Mouse (Mus musculus) CH12.LX (cell line): ENCODE results near the gene Fam135a. TPM values are rescaled to one million over a fixed set of nuclear protein-coding genes. Genes with fewer than 3 reads are reported as not detected.
A peak's percentile ranks its signal among the peaks of the same experiment; 100 is the strongest.

Experiments
- DNase-seq: peaks from one replicate; pipeline ENCODE4 v3.0.0-alpha.2; 2013; ENCODE audit errors: extremely low read depth
- H3K27ac ChIP-seq: 2 replicates; pipeline ENCODE4 v1.5.1; 2012; ENCODE audit warnings: low read depth, mild to moderate bottlenecking, control low read depth, moderate library complexity; ENCODE audit not compliant: insufficient read depth
- H3K27me3 ChIP-seq: replicated peaks from 2 replicates; pipeline ENCODE3; 2012; ENCODE audit warnings: inconsistent platforms
- H3K36me3 ChIP-seq, 2 experiments: replicated peaks in 1 of 2; 2 replicates each; pipeline versions ENCODE3 to v1.6.1; 2012; ENCODE audit warnings: inconsistent platforms in 1 of 2, low read length in 1 of 2, mild to moderate bottlenecking in 1 of 2, mixed read lengths in 1 of 2, moderate library complexity in 1 of 2; ENCODE audit not compliant: control insufficient read depth in 1 of 2, insufficient read depth in 1 of 2
- H3K4me1 ChIP-seq, 2 experiments: 2 replicates each; pipeline ENCODE4 v1.6.1; 2012; ENCODE audit warnings: inconsistent platforms in 1 of 2, moderate library complexity in 1 of 2; ENCODE audit not compliant: insufficient read depth in 2 of 2, control insufficient read depth in 1 of 2
- H3K4me2 ChIP-seq: 2 replicates; pipeline ENCODE4 v1.6.1; 2012; ENCODE audit warnings: low read depth, mild to moderate bottlenecking, control low read depth; ENCODE audit not compliant: poor library complexity, insufficient read depth, severe bottlenecking
- H3K4me3 ChIP-seq, 3 experiments: fragments of 150-350 bp in 1 of 3; sonication (generic) in 1 of 3; replicated peaks in 1 of 3; 2 replicates each; pipeline versions ENCODE3 to v1.5.1; 2011 to 2012; ENCODE audit warnings: low read depth in 2 of 3, low read length in 2 of 3, mild to moderate bottlenecking in 2 of 3, moderate library complexity in 2 of 3, control low read depth in 1 of 3, improper control_type of control experiment in 1 of 3, inconsistent platforms in 1 of 3, mixed read lengths in 1 of 3; ENCODE audit not compliant: poor library complexity in 1 of 3
- H3K79me2 ChIP-seq: replicated peaks from 2 replicates; pipeline ENCODE4 v1.6.1; 2012; ENCODE audit warnings: mild to moderate bottlenecking, moderate library complexity; ENCODE audit not compliant: control insufficient read depth, poor library complexity, insufficient read depth, severe bottlenecking; ENCODE audit errors: extremely low read depth
- H3K9ac ChIP-seq: 2 replicates; pipeline ENCODE4 v1.6.1; 2012; ENCODE audit warnings: low read depth, mild to moderate bottlenecking, control low read depth, moderate library complexity; ENCODE audit not compliant: insufficient read depth
- H3K9me3 ChIP-seq: replicated peaks from 2 replicates; pipeline ENCODE3; 2012; ENCODE audit warnings: low read length, inconsistent platforms, mixed read lengths
- CTCF ChIP-seq, 2 experiments: IDR thresholded peaks in 1 of 2; conservative IDR thresholded peaks in 1 of 2; 2 replicates each; pipeline ENCODE4 v1.5.1; 2011 to 2012; ENCODE audit warnings: low read depth in 2 of 2, low read length in 2 of 2, improper control_type of control experiment in 1 of 2, inconsistent platforms in 1 of 2, mild to moderate bottlenecking in 1 of 2, moderate library complexity in 1 of 2
- ELF1 ChIP-seq: IDR thresholded peaks from 2 replicates; pipeline ENCODE4 v1.6.1; 2014; ENCODE audit warnings: low read depth, mild to moderate bottlenecking, inconsistent platforms, low read length, improper control_type of control experiment
- EP300 ChIP-seq: IDR thresholded peaks from 2 replicates; pipeline ENCODE4 v1.6.1; 2011; ENCODE audit warnings: low read length, improper control_type of control experiment
- IRF4 ChIP-seq: IDR thresholded peaks from 2 replicates; pipeline ENCODE4 v1.6.1; 2014; ENCODE audit warnings: low read depth, mild to moderate bottlenecking, inconsistent platforms, low read length, improper control_type of control experiment
- JUND ChIP-seq: conservative IDR thresholded peaks from 2 replicates; pipeline ENCODE4 v1.6.1; 2011; ENCODE audit warnings: low read depth, low read length, improper control_type of control experiment
- MAZ ChIP-seq: IDR thresholded peaks from 2 replicates; pipeline ENCODE4 v1.6.1; 2012; ENCODE audit warnings: low read depth, mild to moderate bottlenecking, inconsistent platforms, low read length, improper control_type of control experiment, moderate library complexity
- MEF2A ChIP-seq: IDR thresholded peaks from 2 replicates; pipeline ENCODE4 v1.6.1; 2014; ENCODE audit warnings: low read depth, mild to moderate bottlenecking, inconsistent platforms, low read length, improper control_type of control experiment, borderline replicate concordance
- NELFE ChIP-seq: IDR thresholded peaks from 2 replicates; pipeline ENCODE4 v1.6.1; 2011; ENCODE audit warnings: low read depth, low read length, improper control_type of control experiment
- NRF1 ChIP-seq: IDR thresholded peaks from 2 replicates; pipeline ENCODE4 v1.6.1; 2014; ENCODE audit warnings: low read depth, mild to moderate bottlenecking, inconsistent platforms, low read length, improper control_type of control experiment, moderate library complexity
- POLR2A ChIP-seq: IDR thresholded peaks from 2 replicates; pipeline ENCODE4 v1.6.1; 2011; ENCODE audit warnings: low read depth, mild to moderate bottlenecking, improper control_type of control experiment, low read length
- POLR2AphosphoS2 ChIP-seq: IDR thresholded peaks from 2 replicates; pipeline ENCODE4 v1.6.1; 2011; ENCODE audit warnings: low read depth, low read length, improper control_type of control experiment
- RAD21 ChIP-seq: IDR thresholded peaks from 2 replicates; pipeline ENCODE4 v1.6.1; 2011; ENCODE audit warnings: low read depth, mild to moderate bottlenecking, low read length, improper control_type of control experiment, moderate library complexity
- RCOR1 ChIP-seq: conservative IDR thresholded peaks from 2 replicates; pipeline ENCODE4 v1.6.1; 2012; ENCODE audit warnings: low read depth, mild to moderate bottlenecking, inconsistent platforms, low read length, improper control_type of control experiment
- SIN3A ChIP-seq: IDR thresholded peaks from 2 replicates; pipeline ENCODE4 v1.6.1; 2012; ENCODE audit warnings: low read length, improper control_type of control experiment, inconsistent platforms
- TBP ChIP-seq: conservative IDR thresholded peaks from 2 replicates; pipeline ENCODE4 v1.6.1; 2011; ENCODE audit warnings: low read depth, low read length, improper control_type of control experiment
- TCF12 ChIP-seq: IDR thresholded peaks from 2 replicates; pipeline ENCODE4 v1.6.1; 2014; ENCODE audit warnings: low read depth, mild to moderate bottlenecking, inconsistent platforms, low read length, improper control_type of control experiment
- USF1 ChIP-seq: IDR thresholded peaks from 2 replicates; pipeline ENCODE4 v1.6.1; 2014; ENCODE audit warnings: low read depth, mild to moderate bottlenecking, inconsistent platforms, low read length, improper control_type of control experiment
- ZC3H11A ChIP-seq: IDR thresholded peaks from 2 replicates; pipeline ENCODE4 v1.6.1; 2012; ENCODE audit warnings: low read depth, mild to moderate bottlenecking, inconsistent platforms, low read length, improper control_type of control experiment
- ZKSCAN1 ChIP-seq: IDR thresholded peaks from 2 replicates; pipeline ENCODE4 v1.6.1; 2012; ENCODE audit warnings: low read depth, inconsistent platforms, low read length, improper control_type of control experiment, borderline replicate concordance
- ZMIZ1 ChIP-seq: IDR thresholded peaks from 2 replicates; pipeline ENCODE4 v1.6.1; 2012; ENCODE audit warnings: low read depth, mild to moderate bottlenecking, inconsistent platforms, low read length, improper control_type of control experiment
- ZNF384 ChIP-seq: IDR thresholded peaks from 2 replicates; pipeline ENCODE4 v1.6.1; 2012; ENCODE audit warnings: low read depth, low read length, improper control_type of control experiment, inconsistent platforms
- dilution Hi-C: fragments of 300-500 bp; cut with MboI; formaldehyde crosslinking; loops from 2 replicates; pipeline ENCODE4 v1.14.3; 2020; ENCODE audit warnings: low sequenced_read_pairs; ENCODE audit not compliant: extremely low pct_unique_long_range_greater_than_20kb, extremely low pct_ligation_motif_present
- in situ Hi-C: fragments of 300-500 bp; cut with MboI; formaldehyde crosslinking; loops from 3 replicates; pipeline ENCODE4 v1.14.3; 2019; ENCODE audit warnings: low sequenced_read_pairs, low pct_ligation_motif_present, low pct_unique_long_range_greater_than_20kb, mixed read lengths
- polyA plus RNA-seq: library from polyadenylated mRNA; unstranded; fragments of >175 nt; gene quantifications from 2 replicates; pipeline ENCODE4 v1.2.1, GENCODE M21; 2012; ENCODE audit warnings: low read depth; ENCODE audit not compliant: insufficient read length
- total RNA-seq, 2 experiments: library from RNA; depleted of rRNA; stranded (reverse); fragments of 300-350 nt in 1 of 2; fragments of >200 nt in 1 of 2; gene quantifications; 2 replicates each; pipeline ENCODE4 v1.2.3; 2012 to 2014

The Fam135a gene
- total and polyA plus RNA-seq, 3 experiments, result 1.5 to 2.1 (median 2.0) TPM

DNA sequence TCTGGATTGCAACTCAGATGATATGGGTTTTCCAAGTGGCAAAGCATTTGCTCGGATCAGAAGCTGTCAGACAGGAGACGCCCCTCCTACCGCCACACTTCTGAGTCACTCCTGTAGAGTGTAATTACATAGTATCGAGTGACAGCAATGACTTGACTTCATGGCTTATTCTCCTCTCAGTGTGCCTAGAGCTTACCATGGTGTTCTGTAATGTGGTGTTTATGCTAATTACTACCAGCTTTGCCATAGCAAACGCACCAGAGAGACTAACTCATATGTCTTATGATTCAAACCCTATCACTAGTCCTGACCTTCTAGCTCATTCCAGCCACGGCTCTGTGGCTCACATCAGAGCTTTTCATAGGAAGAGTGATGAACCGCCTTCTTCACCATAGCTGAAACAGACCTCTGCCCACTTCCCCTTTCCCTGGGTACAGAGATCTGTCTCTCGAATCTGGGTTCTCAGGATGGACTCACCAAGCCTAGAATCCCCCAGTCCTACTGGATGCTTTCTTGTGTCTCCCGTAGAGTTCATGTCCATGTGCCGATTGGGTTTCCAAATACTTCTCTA is 2.5 kb upstream of the Fam135a start:
- no peaks in the 10 kb centered on the region for H3K79me2 ChIP-seq
- H3K9me3 ChIP-seq, result peaks cover 11% of the 10 kb centered on the region
- no peaks in the 10 kb centered on the region for H3K36me3 ChIP-seq
- H3K4me3 ChIP-seq, result no peak overlapping the region
- H3K4me2 ChIP-seq, result peak overlapping the region; percentile 2; the same call in 1 of the 2 replicates
- H3K27me3 ChIP-seq, result no peaks in the 10 kb centered on the region
- no peak overlapping the region for H3K9ac ChIP-seq
- peak; percentile 27 for DNase-seq
- peaks cover 13 to 23% of the 10 kb centered on the region in 2 experiments for H3K4me1 ChIP-seq
- TF ChIP-seq ZNF384 (no peak), IRF4 (peak; percentile 61; the same call in 1 of the 2 replicates), NRF1 (no peak), JUND (0 out of 2 replicates have a peak, but pooled peaks have one; percentile 10), USF1 (no peak), MEF2A (no peak), MAZ (no peak), RAD21 (no peak), TCF12 (no peak), ZMIZ1 (no peak), NELFE (no peak), POLR2A (peak; percentile 35; the same call in 1 of the 2 replicates), EP300 (peak; percentile 66; the same call in 1 of the 2 replicates), ELF1 (no peak), ZC3H11A (no peak), TBP (peak; percentile 78), RCOR1 (no peak), SIN3A (peak; percentile 52; the same call in 1 of the 2 replicates)
- TF ChIP-seq, all 38 proteins: peak for 6
- no peak overlapping the region for H3K27ac ChIP-seq
- in situ Hi-C loops, result no loop called here
- dilution Hi-C loops, result no loop called here

DNA sequence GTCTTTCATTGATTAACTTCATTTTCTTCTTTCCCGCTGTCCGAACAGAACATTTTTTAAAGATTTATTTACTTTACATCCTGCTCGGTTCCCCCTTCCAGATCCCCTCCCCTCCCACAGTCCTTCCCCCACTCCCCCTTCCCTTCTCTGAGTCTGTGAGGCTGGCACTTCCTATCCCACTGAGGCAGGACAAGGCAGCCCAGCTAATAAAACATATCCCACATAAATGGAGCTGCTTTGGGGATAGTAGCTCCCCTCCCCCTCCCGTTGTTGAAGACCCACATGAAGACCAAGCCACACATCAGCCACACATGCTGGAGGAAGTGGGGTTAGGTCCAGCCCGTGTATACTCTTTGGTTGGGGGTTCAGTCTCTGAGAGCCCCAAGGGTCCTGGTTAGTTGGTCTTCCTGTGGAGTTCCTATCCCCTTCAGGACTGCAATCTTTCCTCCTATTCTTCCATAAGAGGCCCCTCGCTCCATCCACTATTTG is 773 bp upstream of the Fam135a start:
- Histone ChIP-seq H3K79me2 (no peaks in the 10 kb centered on the region), H3K9me3 (peaks cover 11% of the 10 kb centered on the region), H3K36me3 (no peaks in the 10 kb centered on the region), H3K9ac (no peak overlapping the region), H3K4me3 (no peak overlapping the region)
- in situ Hi-C loops, result no loop called here
- TF ChIP-seq POLR2AphosphoS2 (no peak), ZKSCAN1 (no peak), CTCF (conservative IDR thresholded peaks at IDR 0.05 in 1 of 2, IDR thresholded peaks at IDR 0.05 in 1 of 2; ENCODE audit: low read depth in 2 of 2, low read length in 2 of 2) (no peak), USF1 (no peak)
- TF ChIP-seq, all 38 proteins: peak for 0
- Histone ChIP-seq H3K4me2 (no peak overlapping the region), H3K4me1 (peaks cover 13 to 18% of the 10 kb centered on the region in 2 experiments), H3K27me3 (no peaks in the 10 kb centered on the region), H3K27ac (no peak overlapping the region)
- dilution Hi-C loops, result no loop called here
- DNase-seq, result no peak
